In genomic region chr1:186019511-186019910, GRCm38 (mm10) we compare ENCODE assay signal across 25 mouse cellular contexts.
DNase-seq lines count a peak whose midpoint lies in the region; ATAC-seq and TF ChIP-seq lines count a peak whose summit lies in the region.
"Had no signal": no experiment of that assay in that cellular context is flagged by ENCODE, and none has a peak within 500 bp of the region (broad histone marks: within the 10 kb centered on the region; RNA-seq: fewer than 3 reads in every experiment).

No protein-coding gene starts in this region.

- no peak for ATAC-seq in forebrain, embryonic 14.5 days
- ATAC-seq in forebrain, embryonic 13.5 days: no peak
- no peak for ATAC-seq in hindbrain, postnatal 0 days
- ATAC-seq: activated CD4-positive, CD25-positive, alpha-beta regulatory T cell, adult 4 months; CD4-positive, CD25-positive, alpha-beta regulatory T cell, adult 4 months; forebrain, embryonic 15.5 days; Patski had no signal

- H3K27me3 ChIP-seq in forebrain, embryonic 14.5 days (replicated peaks; ENCODE audit: control insufficient read depth, insufficient read depth, low read length): no peaks in the 10 kb centered on the region
- no peaks in the 10 kb centered on the region for H3K27me3 ChIP-seq in forebrain, embryonic 13.5 days
- no peaks in the 10 kb centered on the region for H3K27me3 ChIP-seq in hindbrain, postnatal 0 days (ENCODE audit: insufficient read depth, low read length)
- H3K27me3 ChIP-seq in hindbrain, embryonic 10.5 days (ENCODE audit: insufficient read depth, poor library complexity, severe bottlenecking): no peaks in the 10 kb centered on the region
- H3K27me3 ChIP-seq: CH12.LX; embryonic facial prominence, embryonic 13.5 days; forebrain, embryonic 15.5 days; Patski had no signal

- H3K4me2 ChIP-seq in forebrain, embryonic 14.5 days (ENCODE audit: low read length): no peak overlapping the region
- H3K4me2 ChIP-seq in forebrain, embryonic 13.5 days: no peak overlapping the region
- no peak overlapping the region for H3K4me2 ChIP-seq in hindbrain, postnatal 0 days (ENCODE audit: low read depth, low read length)
- H3K4me2 ChIP-seq: embryonic facial prominence, embryonic 13.5 days; embryonic facial prominence, embryonic 15.5 days; forebrain, embryonic 15.5 days had no signal

- no peak overlapping the region for H3K27ac ChIP-seq in forebrain, embryonic 14.5 days (ENCODE audit: low read depth, low read length)
- no peak overlapping the region for H3K27ac ChIP-seq in forebrain, embryonic 13.5 days
- no peak overlapping the region for H3K27ac ChIP-seq in hindbrain, postnatal 0 days
- H3K27ac ChIP-seq in hindbrain, embryonic 10.5 days: no peak overlapping the region
- H3K27ac ChIP-seq: embryonic facial prominence, embryonic 13.5 days; embryonic facial prominence, embryonic 15.5 days; forebrain, embryonic 15.5 days had no signal

- 43% methylated on average over 5 of the region's 5 CpGs for WGBS in forebrain, embryonic 14.5 days
- WGBS in forebrain, embryonic 13.5 days: 55% methylated on average over 5 of the region's 5 CpGs
- 60% methylated on average over 5 of the region's 5 CpGs for WGBS in hindbrain, postnatal 0 days
- 90% methylated on average over 5 of the region's 5 CpGs for WGBS in hindbrain, embryonic 10.5 days

- DNase-seq in forebrain, embryonic 14.5 days (ENCODE audit: low spot score): peak; percentile 65
- peak; percentile 18 for DNase-seq in hindbrain, postnatal 0 days (ENCODE audit: low spot score)
- DNase-seq in hindbrain, embryonic 10.5 days (ENCODE audit: low spot score): no peak
- peak; percentile 66 for DNase-seq in brain, embryonic 14.5 days (ENCODE audit: low read depth)
- DNase-seq: adrenal gland, adult 8-10 months; adrenal gland, postnatal 14 days; adrenal gland, postnatal 36 days; B cell, adult 2 months; cerebellum, adult 11 months; cerebellum, adult 18-20 months; cerebellum, adult 8-10 months; cerebellum, adult 9-11 months; cerebellum, postnatal 14 days; cerebellum, postnatal 36 days; embryo, embryonic 11 days had no signal

- no peaks in the 10 kb centered on the region; the same call in 1 of the 2 replicates for H3K4me1 ChIP-seq in forebrain, embryonic 14.5 days (ENCODE audit: control insufficient read depth, insufficient read depth, low read length)
- H3K4me1 ChIP-seq in forebrain, embryonic 13.5 days: no peaks in the 10 kb centered on the region
- H3K4me1 ChIP-seq in hindbrain, postnatal 0 days (ENCODE audit: insufficient read depth, low read length): no peaks in the 10 kb centered on the region
- H3K4me1 ChIP-seq in hindbrain, embryonic 10.5 days (replicated peaks): no peaks in the 10 kb centered on the region
- H3K4me1 ChIP-seq: embryonic facial prominence, embryonic 13.5 days; embryonic facial prominence, embryonic 15.5 days had no signal

- H3K9me3 ChIP-seq in forebrain, embryonic 14.5 days (replicated peaks; ENCODE audit: control insufficient read depth, low read length): no peaks in the 10 kb centered on the region
- H3K9me3 ChIP-seq in forebrain, embryonic 13.5 days (replicated peaks): no peaks in the 10 kb centered on the region
- no peaks in the 10 kb centered on the region for H3K9me3 ChIP-seq in hindbrain, postnatal 0 days (ENCODE audit: low read length)
- H3K9me3 ChIP-seq in hindbrain, embryonic 10.5 days: peaks cover 5% of the 10 kb centered on the region; the same call in 1 of the 2 replicates
- H3K9me3 ChIP-seq: embryonic facial prominence, embryonic 13.5 days; embryonic facial prominence, embryonic 15.5 days; forebrain, embryonic 15.5 days had no signal

- H3K4me3 ChIP-seq in forebrain, embryonic 14.5 days (ENCODE audit: low read depth, low read length): no peak overlapping the region
- H3K4me3 ChIP-seq in forebrain, embryonic 13.5 days: no peak overlapping the region
- H3K4me3 ChIP-seq in hindbrain, postnatal 0 days (ENCODE audit: low read length): no peak overlapping the region
- no peak overlapping the region for H3K4me3 ChIP-seq in hindbrain, embryonic 10.5 days
- H3K4me3 ChIP-seq: embryonic facial prominence, embryonic 13.5 days; embryonic facial prominence, embryonic 15.5 days; erythroblast, embryonic 14.5 days; forebrain, embryonic 15.5 days had no signal

- no peaks in the 10 kb centered on the region for H3K36me3 ChIP-seq in forebrain, embryonic 14.5 days (ENCODE audit: control insufficient read depth, insufficient read depth, low read length)
- H3K36me3 ChIP-seq in forebrain, embryonic 13.5 days (ENCODE audit: poor library complexity, severe bottlenecking): no peaks in the 10 kb centered on the region
- H3K36me3 ChIP-seq in hindbrain, postnatal 0 days (ENCODE audit: insufficient read depth, low read length): no peaks in the 10 kb centered on the region
- H3K36me3 ChIP-seq in hindbrain, embryonic 10.5 days: no peaks in the 10 kb centered on the region
- H3K36me3 ChIP-seq: embryonic facial prominence, embryonic 13.5 days; embryonic facial prominence, embryonic 15.5 days; forebrain, embryonic 15.5 days; G1E had no signal

- TF ChIP-seq POLR2A in brain, embryonic 14.5 days (IDR thresholded peaks at IDR 0.05; ENCODE audit: borderline replicate concordance, extremely low read depth, insufficient read depth, insufficient read length, poor library complexity, severe bottlenecking): no peak

- TF ChIP-seq CTCF in hindbrain, postnatal 0 days (IDR thresholded peaks at IDR 0.05; ENCODE audit: low read depth): no peak
- TF ChIP-seq CTCF in brain, embryonic 14.5 days (IDR thresholded peaks at IDR 0.05; ENCODE audit: borderline replicate concordance, extremely low read depth, insufficient read depth, insufficient read length): no peak

- no peak overlapping the region for H3K9ac ChIP-seq in forebrain, embryonic 14.5 days (ENCODE audit: low read length)
- no peak overlapping the region for H3K9ac ChIP-seq in forebrain, embryonic 13.5 days
- H3K9ac ChIP-seq in hindbrain, postnatal 0 days (replicated peaks; ENCODE audit: low read length): no peak overlapping the region
- H3K9ac ChIP-seq: embryonic facial prominence, embryonic 13.5 days; embryonic facial prominence, embryonic 15.5 days; forebrain, embryonic 15.5 days had no signal
